Mouse (Mus musculus) liver, embryonic 14 days (tissue): Measurements from ENCODE around the gene Topbp1. TPM values are rescaled to one million over a fixed set of nuclear protein-coding genes. Genes with fewer than 3 reads are reported as not detected.

Source experiments
- polyA plus RNA-seq: library from polyadenylated mRNA; depleted of rRNA; stranded (reverse); fragments of >200 nt; gene quantifications from 2 replicates; pipeline ENCODE4 v1.2.3, GENCODE M21; 2012; rRNA removed

The Topbp1 gene
- 44.9 and 50.7 TPM in 2 replicates for polyA plus RNA-seq

DNA sequence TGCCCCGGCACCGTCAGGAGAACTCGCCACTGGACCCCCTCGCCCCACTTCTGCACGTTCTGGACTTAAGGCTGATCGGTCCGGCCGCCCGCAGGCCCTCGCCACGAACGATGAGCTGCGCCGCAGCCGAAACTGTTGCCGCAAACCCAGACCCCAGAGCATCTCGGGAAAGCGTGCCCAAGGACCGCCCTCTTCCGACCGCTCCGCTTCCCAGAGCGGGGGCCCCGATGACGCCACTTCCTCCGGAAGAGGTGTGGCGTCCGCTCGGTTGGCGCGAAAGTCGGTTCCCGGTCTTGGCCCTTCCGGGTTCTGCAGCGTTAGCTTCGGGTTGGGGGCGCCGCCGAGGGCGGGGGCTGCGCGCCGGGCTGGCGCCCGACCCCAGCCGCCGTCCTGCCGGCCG is at the start of gene Topbp1, which contains the start of gene 1300017J02Rik:
Topbp1 (plus strand) TSS at position 289 of the 400 bp plus-strand sequence.
1300017J02Rik (minus strand) TSS at position 156 of the 400 bp plus-strand sequence.

DNA sequence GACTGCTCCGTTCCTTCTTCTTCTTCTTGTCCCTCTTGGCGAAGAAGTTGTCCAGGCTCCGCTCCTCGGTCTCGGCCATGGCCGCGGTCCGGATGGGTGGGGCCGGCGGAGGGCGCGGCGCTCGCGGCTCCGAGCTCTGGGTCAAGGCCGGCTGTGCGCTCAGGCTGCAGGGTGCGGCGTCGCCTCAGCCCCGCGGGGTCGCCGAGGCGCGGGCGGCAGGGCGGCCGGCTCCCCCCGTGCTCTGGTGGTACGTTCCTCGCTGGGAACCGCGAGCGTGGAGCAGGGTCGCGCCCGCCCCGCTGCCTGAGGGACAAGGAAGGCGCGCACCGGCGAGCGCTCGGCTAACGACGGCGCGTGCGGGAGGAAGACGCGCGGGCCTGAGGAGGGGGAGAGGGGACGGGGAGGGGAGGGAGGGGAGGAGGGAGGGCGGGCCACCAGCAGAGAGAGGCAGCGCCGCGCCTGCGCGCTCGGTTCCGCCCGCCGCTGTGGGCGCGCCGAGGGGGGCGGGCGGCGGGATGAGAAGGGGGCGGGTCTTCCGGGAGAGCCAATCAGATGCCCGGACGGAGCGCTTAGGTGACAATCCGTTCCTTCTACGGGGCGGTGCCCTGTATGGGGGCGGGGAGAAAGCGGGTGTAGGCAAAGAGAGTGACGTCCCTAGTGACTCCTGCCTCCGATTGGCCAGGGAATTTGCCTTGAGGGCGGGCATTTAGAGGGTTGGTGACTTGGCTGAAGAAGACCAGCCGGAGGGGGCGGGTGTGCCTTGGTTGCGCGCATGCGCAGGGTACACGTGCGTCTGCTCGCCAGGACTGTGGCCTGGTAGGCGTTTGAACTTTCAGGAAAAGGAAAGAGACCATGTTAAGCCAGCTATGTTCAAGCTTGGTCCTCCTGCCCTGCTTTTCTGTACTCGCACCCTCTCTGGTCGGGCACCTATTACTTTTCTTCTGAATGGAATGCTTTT is 60.6 kb downstream of the Topbp1 start, which contains the start of gene Cdv3:
Cdv3 (minus strand) TSS at position 551 of the 958 bp plus-strand sequence.

Other genes with a start within 250 kb of the Topbp1 start
- 0.12 and 0.16 TPM in 2 replicates for gene Rab6b, start 193.4 kb upstream of the Topbp1 start, polyA plus RNA-seq
- gene Srprb, start 103.1 kb upstream of the Topbp1 start, polyA plus RNA-seq, result 15.6 and 16.1 TPM in 2 replicates
- gene Gm20425, start 74.9 kb upstream of the Topbp1 start, polyA plus RNA-seq, result 0.09 and 0.35 TPM in 2 replicates
- gene Trf, start 74.8 kb upstream of the Topbp1 start, polyA plus RNA-seq, result 2,120 and 2,385 TPM in 2 replicates
- gene 1300017J02Rik, start 133 bp upstream of the Topbp1 start, polyA plus RNA-seq, result 36.7 and 46.6 TPM in 2 replicates
- gene Cdv3, start 60.6 kb downstream of the Topbp1 start, polyA plus RNA-seq, result 32.6 and 38.0 TPM in 2 replicates
- 0.64 and 0.82 TPM in 2 replicates for gene Bfsp2, start 175.2 kb downstream of the Topbp1 start, polyA plus RNA-seq